Mouse (Mus musculus): ENCODE measurements around the gene Dusp2. TPM values are rescaled to one million over a fixed set of nuclear protein-coding genes. Genes with fewer than 3 reads are reported as not detected.

The Dusp2 gene
- polyA plus RNA-seq, 1 experiment from 2014 or later: 2.5 TPM

- Histone ChIP-seq H3K79me2 (ENCODE audit: inconsistent target) (no peaks in the 10 kb centered on the region), H3K4me3 (ENCODE audit: inconsistent target) (no peak overlapping the region), H3K27ac (no peak overlapping the region), H3K36me3 (ENCODE audit: inconsistent target) (no peaks in the 10 kb centered on the region)
- 73% methylated on average over 2 of the region's 2 CpGs for whole genome bisulfite sequencing (ENCODE audit: missing documents)
Measured at GRCm38 (mm10) chr2:127387521-127387920, 51.6 kb downstream of the Dusp2 start.

Other genes with a start within 250 kb of the Dusp2 start
- gene Ncaph, start 202.2 kb upstream of the Dusp2 start, polyA plus RNA-seq (2018): 7.7 to 21.8 TPM (median 19.2 TPM) in 3 replicates
- gene Itpripl1, start 192.7 kb upstream of the Dusp2 start, polyA plus RNA-seq (2018): 18.4 to 28.0 TPM (median 22.5 TPM) in 3 replicates
- 0.63 to 1.0 TPM (median 0.79 TPM) in 3 replicates for gene 1810024B03Rik, start 127.9 kb upstream of the Dusp2 start, polyA plus RNA-seq (2018)
- gene Snrnp200, start 127.8 kb upstream of the Dusp2 start, polyA plus RNA-seq (2018): 44.6 to 52.3 TPM (median 48.2 TPM) in 3 replicates
- gene Ciao1, start 88.3 kb upstream of the Dusp2 start, polyA plus RNA-seq (2018): 34.0 to 44.5 TPM (median 35.1 TPM) in 3 replicates
- 41.4 to 70.2 TPM (median 50.3 TPM) in 3 replicates for gene Tmem127, start 88.3 kb upstream of the Dusp2 start, polyA plus RNA-seq (2018)
- 14.5 to 35.9 TPM (median 26.1 TPM) in 3 replicates for gene Stard7, start 65.9 kb upstream of the Dusp2 start, polyA plus RNA-seq (2018)
- not detected in 3 replicates for gene Astl, start 2.5 kb downstream of the Dusp2 start, polyA plus RNA-seq (2018)
- not detected in 3 replicates for gene Adra2b, start 27.0 kb downstream of the Dusp2 start, polyA plus RNA-seq (2018)
- gene Gpat2, start 89.0 kb downstream of the Dusp2 start, polyA plus RNA-seq (2018): 0.09 TPM in 1 of 3 replicates, not detected in the others
- gene Fahd2a, start 108.4 kb downstream of the Dusp2 start, polyA plus RNA-seq (2018): 4.1 to 11.8 TPM (median 9.2 TPM) in 3 replicates
- not detected in 3 replicates for gene Kcnip3, start 185.9 kb downstream of the Dusp2 start, polyA plus RNA-seq (2018)
- not detected in 3 replicates for gene Prom2, start 205.3 kb downstream of the Dusp2 start, polyA plus RNA-seq (2018)

Data from macrophage (primary cell).